Mouse (Mus musculus) heart, adult 2 months (tissue): Measurements from ENCODE around the gene Ccdc137.
A peak's percentile ranks its signal among the peaks of the same experiment; 100 is the strongest.

Experiments used
- CTCF ChIP-seq: fragments of 200-600 bp; IDR thresholded peaks from 2 replicates; pipeline ENCODE4 v1.8.1; 2022; ENCODE audit warnings: antibody characterized with exemption, mild to moderate bottlenecking, moderate library complexity
- POLR2A ChIP-seq: fragments of 200-500 bp; IDR thresholded peaks from 2 replicates; pipeline ENCODE4 v1.6.1; 2011; ENCODE audit warnings: mild to moderate bottlenecking, low read depth, low read length, control low read depth; ENCODE audit not compliant: insufficient read depth

DNA sequence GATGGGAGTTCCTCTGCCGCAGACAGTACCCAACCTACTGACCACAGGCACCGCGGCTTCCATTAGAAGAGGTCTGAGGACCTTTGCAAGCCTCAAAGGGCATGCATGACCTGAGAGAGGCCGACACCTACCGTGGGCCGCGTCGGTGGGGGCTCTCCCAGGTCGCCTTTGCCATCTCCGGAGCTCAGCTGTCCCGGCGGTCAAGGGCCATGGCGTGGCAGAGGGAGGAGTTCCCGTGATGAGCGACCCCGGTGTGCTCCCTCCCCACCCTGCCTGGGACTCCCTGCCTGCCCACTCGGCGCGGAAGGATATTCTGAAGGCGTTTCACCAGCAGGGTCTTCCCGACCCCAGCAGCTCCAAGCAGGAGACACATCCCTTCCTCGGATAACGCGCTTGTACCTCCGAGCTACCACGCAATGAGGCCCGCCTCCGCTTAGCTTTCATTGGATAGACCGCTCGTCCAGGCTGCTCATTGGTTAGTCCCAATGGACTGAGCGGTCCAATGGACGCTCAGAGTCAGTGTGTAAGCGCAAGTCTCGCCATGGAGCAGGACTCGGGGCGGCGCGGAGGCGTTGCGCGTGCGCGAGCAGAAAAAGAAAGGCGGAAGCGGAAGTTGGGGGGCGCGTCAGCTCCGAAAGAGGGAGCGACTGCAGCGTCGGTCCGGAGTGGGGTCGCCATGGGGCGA lies 9.3 kb downstream of the Ccdc137 start, which contains the start of gene Arl16:
- no peak for TF ChIP-seq CTCF
- peak; percentile 89 for TF ChIP-seq POLR2A
